Mouse (Mus musculus): Measurements from ENCODE around the gene Usp46. TPM values are rescaled to one million over a fixed set of nuclear protein-coding genes. Genes with fewer than 3 reads are reported as not detected.

Usp46 gene
- total and polyA plus RNA-seq, 2 experiments from 2014 or later = 27.2 to 47.3 TPM

DNA sequence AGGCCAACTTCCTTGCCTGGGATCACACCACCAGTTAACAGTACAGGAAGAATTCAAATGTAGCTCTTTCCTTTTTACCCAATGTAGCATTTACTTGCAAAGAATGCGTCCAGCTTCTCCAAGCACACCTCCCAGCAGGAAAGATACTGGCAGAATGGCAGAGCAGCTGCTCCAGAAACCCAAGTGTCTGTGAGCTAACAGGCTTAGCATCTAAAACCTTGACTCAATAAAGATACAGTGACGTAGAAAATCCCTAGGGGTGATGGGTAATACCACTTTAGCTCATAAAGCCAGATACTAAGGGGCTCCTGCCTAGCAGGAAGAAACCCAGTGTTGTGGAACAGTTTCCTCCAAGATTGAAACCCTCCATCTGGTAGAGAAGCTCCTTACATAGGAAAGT, 32.8 kb downstream of the Usp46 start:
- Histone ChIP-seq H3K36me3 (replicated peaks; ENCODE audit: control insufficient read depth, insufficient read depth, low read length) (peaks cover 6% of the 10 kb centered on the region; the same call in 1 of the 2 replicates), H3K9me3 (replicated peaks; ENCODE audit: control insufficient read depth, low read length) (no peaks in the 10 kb centered on the region), H3K27me3 (ENCODE audit: control insufficient read depth, insufficient read depth, low read length) (no peaks in the 10 kb centered on the region), H3K4me2 (ENCODE audit: low read depth, low read length) (no peak overlapping the region), H3K4me3 (ENCODE audit: low read depth, low read length) (no peak overlapping the region), H3K27ac (ENCODE audit: low read depth) (no peak overlapping the region), H3K4me1 (ENCODE audit: control insufficient read depth, insufficient read depth) (peaks cover 20% of the 10 kb centered on the region; the same call in 1 of the 2 replicates), H3K9ac (replicated peaks; ENCODE audit: low read depth, low read length) (no peak overlapping the region)
- 72% methylated on average over 2 of the region's 2 CpGs for WGBS
- TF ChIP-seq EP300 (IDR thresholded peaks at IDR 0.05; ENCODE audit: low read depth) = no peak
- TF ChIP-seq CTCF (IDR thresholded peaks at IDR 0.05; ENCODE audit: low read depth) = no peak
- DNase-seq (ENCODE audit: low spot score) = no peak
- no peak for ATAC-seq (ENCODE audit: insufficient read depth, low read depth)

DNA sequence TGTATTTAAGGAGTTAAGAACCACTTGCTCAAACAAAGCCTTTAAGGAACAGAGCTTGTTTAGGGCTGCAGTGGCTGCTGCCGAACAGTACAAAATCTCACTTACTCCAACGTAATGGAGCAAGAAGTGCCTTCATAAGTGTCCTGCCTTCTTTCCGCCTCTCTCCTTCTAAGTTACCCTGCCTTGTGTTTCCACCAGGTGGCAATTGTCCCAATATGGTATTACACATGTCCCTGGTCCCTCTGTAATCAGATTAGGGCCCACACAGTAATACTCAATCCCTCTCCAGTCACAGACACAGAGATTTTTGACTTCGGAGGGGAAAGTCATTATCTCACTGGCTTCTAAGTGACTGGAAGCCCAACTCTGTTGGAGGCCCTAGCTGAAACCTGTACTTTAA, 34.1 kb downstream of the Usp46 start:
- Histone ChIP-seq H3K9ac (replicated peaks; ENCODE audit: low read depth, low read length) (no peak overlapping the region), H3K27ac (ENCODE audit: low read depth) (peak overlapping the region; percentile 66)
- no peak for DNase-seq (ENCODE audit: low spot score)

DNA sequence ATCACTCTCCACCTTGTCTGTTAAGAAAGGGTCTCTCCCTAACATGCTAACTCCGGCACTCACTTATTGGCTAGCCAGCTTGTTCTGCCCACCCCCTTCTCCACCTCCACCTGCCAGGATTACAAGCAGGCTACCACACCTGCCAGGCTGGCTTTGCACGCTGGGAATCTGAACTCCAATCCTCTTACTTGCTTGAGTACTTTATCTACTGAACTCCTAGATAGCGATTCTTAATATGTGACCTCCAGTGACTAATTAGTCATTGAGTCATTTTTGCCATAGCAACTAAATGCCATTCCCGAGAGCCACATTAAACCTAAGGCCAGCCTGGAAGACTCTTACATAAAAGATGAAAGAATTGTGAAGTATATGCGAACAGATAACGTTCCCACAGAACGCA, 38.4 kb downstream of the Usp46 start:
- DNase-seq (ENCODE audit: low spot score) (no peak), ATAC-seq (ENCODE audit: insufficient read depth, low read depth) (no peak)
- Histone ChIP-seq H3K4me2 (ENCODE audit: low read depth, low read length) (no peak overlapping the region), H3K9ac (replicated peaks; ENCODE audit: low read depth, low read length) (no peak overlapping the region), H3K27me3 (ENCODE audit: control insufficient read depth, insufficient read depth, low read length) (no peaks in the 10 kb centered on the region), H3K27ac (ENCODE audit: low read depth) (no peak overlapping the region), H3K4me3 (ENCODE audit: low read depth, low read length) (no peak overlapping the region), H3K4me1 (ENCODE audit: control insufficient read depth, insufficient read depth) (0 out of 2 replicates have a peak, but pooled peaks cover 11% of the 10 kb centered on the region), H3K9me3 (replicated peaks; ENCODE audit: control insufficient read depth, low read length) (no peaks in the 10 kb centered on the region), H3K36me3 (replicated peaks; ENCODE audit: control insufficient read depth, insufficient read depth, low read length) (peaks cover 31% of the 10 kb centered on the region)
- WGBS = 41% methylated on average over 7 of the region's 7 CpGs
- TF ChIP-seq CTCF (IDR thresholded peaks at IDR 0.05; ENCODE audit: low read depth) = no peak
- no peak for TF ChIP-seq EP300 (IDR thresholded peaks at IDR 0.05; ENCODE audit: low read depth)

More for the DNA sequence above, 34.1 kb downstream of the Usp46 start:
- TF ChIP-seq CTCF (IDR thresholded peaks at IDR 0.05; ENCODE audit: low read depth) (peak; percentile 14; the same call in 1 of the 2 replicates), EP300 (IDR thresholded peaks at IDR 0.05; ENCODE audit: low read depth) (no peak)
- Histone ChIP-seq H3K9me3 (replicated peaks; ENCODE audit: control insufficient read depth, low read length) (no peaks in the 10 kb centered on the region), H3K4me3 (ENCODE audit: low read depth, low read length) (no peak overlapping the region), H3K4me2 (ENCODE audit: low read depth, low read length) (no peak overlapping the region), H3K4me1 (ENCODE audit: control insufficient read depth, insufficient read depth) (peaks cover 24% of the 10 kb centered on the region; the same call in 1 of the 2 replicates), H3K36me3 (replicated peaks; ENCODE audit: control insufficient read depth, insufficient read depth, low read length) (peaks cover 8% of the 10 kb centered on the region; the same call in 1 of the 2 replicates), H3K27me3 (ENCODE audit: control insufficient read depth, insufficient read depth, low read length) (no peaks in the 10 kb centered on the region)
- 68% methylated on average over 4 of the region's 4 CpGs for WGBS
- ATAC-seq (ENCODE audit: insufficient read depth, low read depth) = 0 out of 2 replicates have a peak, but pooled peaks have one; percentile 40

DNA sequence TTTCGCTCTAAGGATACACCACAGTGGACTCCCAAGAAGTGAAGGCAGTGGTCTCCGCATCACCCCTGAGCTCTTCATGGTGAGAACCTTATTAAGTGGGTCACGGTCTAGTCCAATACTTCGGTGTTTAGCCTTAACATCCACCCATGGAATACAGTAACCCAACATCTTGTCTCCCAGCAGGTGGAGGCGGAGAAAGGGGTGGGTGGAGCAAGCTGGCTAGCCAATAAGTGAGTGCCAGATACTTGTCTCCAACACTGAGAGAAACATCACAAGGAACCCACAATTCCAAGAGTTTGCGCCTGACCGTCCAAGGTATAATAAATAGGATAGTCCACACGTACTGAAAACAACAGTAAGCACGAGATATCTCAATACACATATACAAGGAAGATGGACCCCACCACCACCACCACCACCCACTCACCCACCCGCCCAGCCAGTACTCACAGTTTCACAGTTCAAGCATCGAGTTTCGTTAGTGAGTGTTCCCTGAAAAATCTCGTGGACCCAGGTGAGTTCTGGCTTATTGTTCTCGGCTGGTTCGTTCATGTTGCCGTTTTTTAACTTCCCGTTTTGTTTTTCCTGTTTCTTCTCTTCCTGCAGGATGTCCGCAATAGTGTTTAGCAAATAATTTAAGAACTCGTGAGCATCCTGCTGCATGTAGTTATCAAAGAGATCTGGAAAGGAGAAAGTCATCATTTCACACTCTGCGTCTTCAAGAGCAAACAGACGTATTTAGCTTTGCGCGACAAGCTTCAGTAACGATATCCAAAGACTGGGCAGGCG, 39.3 kb downstream of the Usp46 start:
- DNase-seq (ENCODE audit: low spot score) (no peak), ATAC-seq (ENCODE audit: insufficient read depth, low read depth) (no peak)
- TF ChIP-seq CTCF (IDR thresholded peaks at IDR 0.05; ENCODE audit: low read depth) (no peak), EP300 (IDR thresholded peaks at IDR 0.05; ENCODE audit: low read depth) (no peak)
- no peak overlapping the region for H3K27ac ChIP-seq (ENCODE audit: low read depth)
- H3K36me3 ChIP-seq (replicated peaks; ENCODE audit: control insufficient read depth, insufficient read depth, low read length) = peaks cover 33% of the 10 kb centered on the region
- no peaks in the 10 kb centered on the region for H3K9me3 ChIP-seq (replicated peaks; ENCODE audit: control insufficient read depth, low read length)
- no peak overlapping the region for H3K4me2 ChIP-seq (ENCODE audit: low read depth, low read length)
- no peaks in the 10 kb centered on the region for H3K27me3 ChIP-seq (ENCODE audit: control insufficient read depth, insufficient read depth, low read length)
- no peak overlapping the region for H3K4me3 ChIP-seq (ENCODE audit: low read depth, low read length)
- WGBS = 89% methylated on average over 25 of the region's 25 CpGs
- no peak overlapping the region for H3K9ac ChIP-seq (replicated peaks; ENCODE audit: low read depth, low read length)
- H3K4me1 ChIP-seq (ENCODE audit: control insufficient read depth, insufficient read depth) = 0 out of 2 replicates have a peak, but pooled peaks cover 10% of the 10 kb centered on the region

DNA sequence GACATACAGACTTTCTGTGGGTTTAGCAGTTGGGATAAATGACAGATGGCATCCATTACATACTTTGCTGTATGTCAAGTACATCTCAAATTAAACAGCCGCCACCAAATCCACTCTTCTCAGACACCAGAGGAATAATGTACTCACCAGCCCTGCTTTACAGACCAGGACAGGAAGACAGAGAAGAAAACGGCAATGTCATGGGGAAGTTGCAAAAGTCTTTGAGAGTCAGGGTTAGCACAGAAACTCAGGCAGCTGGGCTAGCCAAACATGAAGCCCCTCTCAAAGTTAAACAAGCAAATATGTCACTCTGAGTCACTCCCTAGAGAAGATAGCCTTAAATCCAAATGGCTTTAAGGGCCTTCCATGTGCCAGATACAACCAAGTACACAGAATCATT, 40.0 kb downstream of the Usp46 start:
- no peak overlapping the region for H3K9ac ChIP-seq (replicated peaks; ENCODE audit: low read depth, low read length)
- no peak for TF ChIP-seq EP300 (IDR thresholded peaks at IDR 0.05; ENCODE audit: low read depth)
- TF ChIP-seq CTCF (IDR thresholded peaks at IDR 0.05; ENCODE audit: low read depth) = no peak
- H3K4me3 ChIP-seq (ENCODE audit: low read depth, low read length) = no peak overlapping the region
- H3K27ac ChIP-seq (ENCODE audit: low read depth) = no peak overlapping the region
- H3K27me3 ChIP-seq (ENCODE audit: control insufficient read depth, insufficient read depth, low read length) = no peaks in the 10 kb centered on the region
- H3K4me2 ChIP-seq (ENCODE audit: low read depth, low read length) = no peak overlapping the region
- no peaks in the 10 kb centered on the region for H3K9me3 ChIP-seq (replicated peaks; ENCODE audit: control insufficient read depth, low read length)
- peaks cover 33% of the 10 kb centered on the region for H3K36me3 ChIP-seq (replicated peaks; ENCODE audit: control insufficient read depth, insufficient read depth, low read length)
- no peak for DNase-seq (ENCODE audit: low spot score)
- ATAC-seq (ENCODE audit: insufficient read depth, low read depth) = no peak
- H3K4me1 ChIP-seq (ENCODE audit: control insufficient read depth, insufficient read depth) = 0 out of 2 replicates have a peak, but pooled peaks cover 10% of the 10 kb centered on the region
- 66% methylated on average over 2 of the region's 2 CpGs for WGBS

Data from heart, postnatal 0 days (tissue).